Mouse (Mus musculus) erythroblast, embryonic 14.5 days (primary cell): Measurements from ENCODE around the gene Ovch2.

ENCODE experiments used
- GATA1 ChIP-seq: IDR thresholded peaks from 2 replicates; pipeline ENCODE4 v1.6.1; 2012; ENCODE audit warnings: low read length, inconsistent platforms, mixed read lengths
- TAL1 ChIP-seq: IDR thresholded peaks from 3 replicates; pipeline ENCODE4 v1.6.1; 2012; ENCODE audit warnings: low read length, inconsistent platforms, mixed read lengths

- TF ChIP-seq GATA1 (no peak), TAL1 (no peak)
Measured at GRCm38 (mm10) chr7:107755905-107756304, 45.1 kb downstream of the Ovch2 start.
